Mouse (Mus musculus) A20 (cell line): ENCODE results near the gene Col16a1.

Source experiments
- DNase-seq: peaks from one replicate; pipeline ENCODE4 v3.0.0-alpha.2; 2011; ENCODE audit warnings: low read depth, low spot score

The Col16a1 gene

GRCm38 (mm10) chr4:130045609-130046008, 2.0 kb upstream of the Col16a1 start:
- no peak for DNase-seq

GRCm38 (mm10) chr4:130048203-130048479, 501 bp downstream of the Col16a1 start:
- no peak for DNase-seq

- DNase-seq = no peak
Observed at GRCm38 (mm10) chr4:130050056-130050824, 2.6 kb downstream of the Col16a1 start.

- DNase-seq = no peak
Observed at GRCm38 (mm10) chr4:130052283-130052682, 4.6 kb downstream of the Col16a1 start.

GRCm38 (mm10) chr4:130053111-130053510, 5.5 kb downstream of the Col16a1 start:
- DNase-seq = no peak

- no peak for DNase-seq
Observed at GRCm38 (mm10) chr4:130054727-130055126, 7.1 kb downstream of the Col16a1 start.

GRCm38 (mm10) chr4:130055160-130056010, 7.7 kb downstream of the Col16a1 start:
- no peak for DNase-seq

- DNase-seq = no peak
Observed at GRCm38 (mm10) chr4:130056011-130056322, 8.3 kb downstream of the Col16a1 start.

- no peak for DNase-seq
Observed at GRCm38 (mm10) chr4:130056471-130056870, 8.8 kb downstream of the Col16a1 start.

GRCm38 (mm10) chr4:130060937-130061336, 13.3 kb downstream of the Col16a1 start:
- no peak for DNase-seq

GRCm38 (mm10) chr4:130063191-130063590, 15.6 kb downstream of the Col16a1 start:
- no peak for DNase-seq

GRCm38 (mm10) chr4:130066816-130067215, 19.2 kb downstream of the Col16a1 start:
- DNase-seq = peak; percentile 49

- DNase-seq = no peak
Observed at GRCm38 (mm10) chr4:130070523-130070922, 22.9 kb downstream of the Col16a1 start.

GRCm38 (mm10) chr4:130071758-130072157, 24.1 kb downstream of the Col16a1 start:
- DNase-seq = no peak

GRCm38 (mm10) chr4:130073367-130073766, 25.7 kb downstream of the Col16a1 start:
- DNase-seq = no peak

GRCm38 (mm10) chr4:130074761-130075515, 27.3 kb downstream of the Col16a1 start:
- DNase-seq = no peak

- no peak for DNase-seq
Observed at GRCm38 (mm10) chr4:130076856-130077255, 29.2 kb downstream of the Col16a1 start.

- no peak for DNase-seq
Observed at GRCm38 (mm10) chr4:130078816-130079485, 31.3 kb downstream of the Col16a1 start.

GRCm38 (mm10) chr4:130079521-130079920, 31.9 kb downstream of the Col16a1 start:
- no peak for DNase-seq

- no peak for DNase-seq
Observed at GRCm38 (mm10) chr4:130081345-130082190, 33.9 kb downstream of the Col16a1 start.

GRCm38 (mm10) chr4:130082211-130082610, 34.6 kb downstream of the Col16a1 start:
- no peak for DNase-seq
